Mouse (Mus musculus) bone marrow macrophage, adult 2 months (primary cell): ENCODE data around the gene Sun2.

Experiments used
- CTCF ChIP-seq: IDR thresholded peaks from 2 replicates; pipeline ENCODE4 v1.5.1; 2012; ENCODE audit warnings: low read depth, mild to moderate bottlenecking, low read length, moderate library complexity
- POLR2A ChIP-seq: IDR thresholded peaks from 2 replicates; pipeline ENCODE4 v1.6.1; 2012; ENCODE audit warnings: mild to moderate bottlenecking, low read depth, low read length, borderline replicate concordance

DNA sequence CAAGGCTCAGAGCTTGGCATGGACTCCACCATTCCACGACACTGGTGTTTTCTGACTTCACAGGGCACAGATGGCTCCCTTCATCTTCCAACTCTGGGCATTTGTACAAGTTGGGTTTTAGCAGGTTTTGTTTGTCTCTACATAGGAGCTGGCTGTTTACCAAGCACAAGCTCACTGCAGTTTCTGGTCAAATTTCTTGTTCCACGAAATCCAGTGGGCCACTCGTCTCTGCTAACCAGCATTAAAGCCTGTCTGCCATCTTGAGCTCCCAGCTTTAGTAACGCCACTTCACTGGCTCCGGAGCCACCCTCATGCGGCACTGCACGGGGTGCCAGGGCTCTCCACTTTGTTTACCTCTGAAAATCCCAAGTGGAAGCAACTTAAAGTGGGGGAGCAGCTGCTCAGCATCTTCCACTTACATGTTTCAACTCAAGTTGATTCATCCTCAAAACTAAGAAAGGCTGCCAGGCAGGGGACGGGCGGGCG is 24.3 kb upstream of the Sun2 start:
- TF ChIP-seq POLR2A = no peak
- TF ChIP-seq CTCF = no peak
